Mouse (Mus musculus) thymus, postnatal 36 days (tissue): ENCODE data around the gene Mrpl57.
"Not testable (repeated sequence)": the region's sequence is repeated elsewhere in the genome, so short reads cannot be mapped to it uniquely, and the experiment has no call there.

Experiments
- DNase-seq, 2 experiments: peaks; one replicate each; pipeline ENCODE4 v3.0.0; 2022; ENCODE audit warnings: mixed read lengths in 2 of 2

Gene Mrpl57

GRCm38 (mm10) chr14:57825788-57826751 lies at the start of gene Mrpl57, which contains the start of gene Ska3:
Gene Mrpl57 (plus strand): TSS chr14:57826234.
Gene Ska3 (minus strand): TSS chr14:57826185.
- peak; percentile 91 to 93 for DNase-seq

- DNase-seq, result no peak
Measured at GRCm38 (mm10) chr14:57787406-57787805, 38.6 kb upstream of the Mrpl57 start.

GRCm38 (mm10) chr14:57789311-57789710 lies 36.7 kb upstream of the Mrpl57 start:
- no peak for DNase-seq

GRCm38 (mm10) chr14:57789759-57790158 lies 36.3 kb upstream of the Mrpl57 start:
- no peak for DNase-seq

GRCm38 (mm10) chr14:57791171-57791570 lies 34.9 kb upstream of the Mrpl57 start:
- no peak for DNase-seq

- peak in 1 of 2 experiments; percentile 14 for DNase-seq
Measured at GRCm38 (mm10) chr14:57797551-57797950, 28.5 kb upstream of the Mrpl57 start.

- peak; percentile 96 to 98 for DNase-seq
Measured at GRCm38 (mm10) chr14:57797991-57798931, 27.8 kb upstream of the Mrpl57 start, which contains the start of gene Sap18. Gene Sap18 (plus strand): TSS chr14:57798180.

- DNase-seq, result no peak
Measured at GRCm38 (mm10) chr14:57803731-57804130, 22.3 kb upstream of the Mrpl57 start.

GRCm38 (mm10) chr14:57808558-57808957 lies 17.5 kb upstream of the Mrpl57 start:
- DNase-seq, result peak; percentile 11 to 20

- DNase-seq, result no peak
Measured at GRCm38 (mm10) chr14:57810886-57811285, 15.1 kb upstream of the Mrpl57 start.

GRCm38 (mm10) chr14:57811844-57812243 lies 14.2 kb upstream of the Mrpl57 start:
- DNase-seq, result no peak

GRCm38 (mm10) chr14:57820839-57821238 lies 5.2 kb upstream of the Mrpl57 start:
- no peak for DNase-seq

GRCm38 (mm10) chr14:57827284-57827683 lies 1.2 kb downstream of the Mrpl57 start:
- no peak for DNase-seq

- no peak for DNase-seq
Measured at GRCm38 (mm10) chr14:57833526-57833925, 7.5 kb downstream of the Mrpl57 start.

- no peak for DNase-seq
Measured at GRCm38 (mm10) chr14:57835157-57835556, 9.1 kb downstream of the Mrpl57 start.

GRCm38 (mm10) chr14:57844535-57844934 lies 18.5 kb downstream of the Mrpl57 start:
- DNase-seq, result no peak

- not testable (repeated sequence) for DNase-seq
Measured at GRCm38 (mm10) chr14:57848061-57848460, 22.0 kb downstream of the Mrpl57 start.

- no peak for DNase-seq
Measured at GRCm38 (mm10) chr14:57848646-57849045, 22.6 kb downstream of the Mrpl57 start.

- no peak for DNase-seq
Measured at GRCm38 (mm10) chr14:57850330-57850729, 24.3 kb downstream of the Mrpl57 start.

- DNase-seq, result no peak
Measured at GRCm38 (mm10) chr14:57852961-57853360, 26.9 kb downstream of the Mrpl57 start.

GRCm38 (mm10) chr14:57856037-57856436 lies 30.0 kb downstream of the Mrpl57 start:
- not testable (repeated sequence) for DNase-seq

GRCm38 (mm10) chr14:57858601-57859000 lies 32.6 kb downstream of the Mrpl57 start:
- DNase-seq, result no peak

GRCm38 (mm10) chr14:57859520-57859919 lies 33.5 kb downstream of the Mrpl57 start:
- DNase-seq, result no peak
